Mouse (Mus musculus) MEL (cell line): ENCODE measurements around the gene Supt4a. TPM values are rescaled to one million over a fixed set of nuclear protein-coding genes. Genes with fewer than 3 reads are reported as not detected.
A peak's percentile ranks its signal among the peaks of the same experiment; 100 is the strongest.

ENCODE experiments used
- DNase-seq: peaks from one replicate; pipeline ENCODE4 v3.0.0; 2011; ENCODE audit warnings: low read depth, low spot score
- H3K27ac ChIP-seq: 2 replicates; pipeline ENCODE4 v1.5.1; 2012; ENCODE audit warnings: low read depth, mild to moderate bottlenecking, control low read depth, low read length, moderate library complexity; ENCODE audit not compliant: control insufficient read depth
- H3K27me3 ChIP-seq, 2 experiments: fragments of 150-350 bp in 1 of 2; sonication (generic) in 1 of 2; 2 replicates each; pipeline ENCODE4 v1.6.1; 2012; ENCODE audit warnings: low read length in 2 of 2, mild to moderate bottlenecking in 2 of 2, improper control_type of control experiment in 1 of 2, moderate library complexity in 1 of 2; ENCODE audit not compliant: insufficient read depth in 2 of 2, control insufficient read depth in 1 of 2
- H3K36me3 ChIP-seq, 2 experiments: 2 replicates each; pipeline ENCODE4 v1.6.1; 2012 to 2014; ENCODE audit warnings: low read length in 2 of 2, improper control_type of control experiment in 1 of 2, inconsistent platforms in 1 of 2, mild to moderate bottlenecking in 1 of 2; ENCODE audit not compliant: insufficient read depth in 2 of 2, control insufficient read depth in 1 of 2
- H3K4me1 ChIP-seq, 2 experiments: fragments of 150-350 bp in 1 of 2; sonication (generic) in 1 of 2; 2 replicates each; pipeline ENCODE4 v1.6.1; 2012; ENCODE audit warnings: low read length in 2 of 2, improper control_type of control experiment in 1 of 2, mild to moderate bottlenecking in 1 of 2; ENCODE audit not compliant: insufficient read depth in 2 of 2, control insufficient read depth in 1 of 2
- H3K4me3 ChIP-seq, 2 experiments: fragments of 150-350 bp in 1 of 2; sonication (generic) in 1 of 2; 2 replicates each; pipeline ENCODE4 v1.5.1; 2012; ENCODE audit warnings: low read depth in 2 of 2, low read length in 2 of 2, mild to moderate bottlenecking in 2 of 2, moderate library complexity in 2 of 2, control low read depth in 1 of 2, improper control_type of control experiment in 1 of 2; ENCODE audit not compliant: control insufficient read depth in 1 of 2, insufficient read depth in 1 of 2
- H3K79me2 ChIP-seq: 2 replicates; pipeline ENCODE4 v1.6.1; 2012; ENCODE audit warnings: mild to moderate bottlenecking, low read length, moderate library complexity; ENCODE audit not compliant: control insufficient read depth, poor library complexity, insufficient read depth
- H3K9ac ChIP-seq: 2 replicates; pipeline ENCODE4 v1.6.1; 2012; ENCODE audit warnings: low read depth, mild to moderate bottlenecking, control low read depth, low read length, moderate library complexity; ENCODE audit not compliant: control insufficient read depth, poor library complexity, severe bottlenecking
- H3K9me3 ChIP-seq: fragments of 150-350 bp; sonication (generic); replicated peaks from 2 replicates; pipeline ENCODE4 v1.6.1; 2012; ENCODE audit warnings: mild to moderate bottlenecking, low read length, improper control_type of control experiment, moderate library complexity; ENCODE audit not compliant: insufficient read depth
- BHLHE40 ChIP-seq: IDR thresholded peaks from 2 replicates; pipeline ENCODE4 v1.6.1; 2012; ENCODE audit warnings: low read depth, mild to moderate bottlenecking, inconsistent platforms, low read length, improper control_type of control experiment, borderline replicate concordance
- CHD1 ChIP-seq: IDR thresholded peaks from 2 replicates; pipeline ENCODE4 v1.6.1; 2012; ENCODE audit warnings: low read depth, mild to moderate bottlenecking, inconsistent platforms, low read length, improper control_type of control experiment
- CHD2 ChIP-seq: IDR thresholded peaks from 2 replicates; pipeline ENCODE4 v1.6.1; 2011; ENCODE audit warnings: low read length, improper control_type of control experiment
- CTCF ChIP-seq, 3 experiments: IDR thresholded peaks in 2 of 3; conservative IDR thresholded peaks in 1 of 3; 2 replicates each; pipeline ENCODE4 v1.5.1; 2011 to 2012; ENCODE audit warnings: low read length in 3 of 3, low read depth in 2 of 3, mild to moderate bottlenecking in 2 of 3, improper control_type of control experiment in 1 of 3, inconsistent platforms in 1 of 3, mixed read lengths in 1 of 3, moderate library complexity in 1 of 3; ENCODE audit not compliant: control insufficient read depth in 1 of 3, insufficient read depth in 1 of 3, poor library complexity in 1 of 3, severe bottlenecking in 1 of 3
- ELF1 ChIP-seq: IDR thresholded peaks from 2 replicates; pipeline ENCODE4 v1.6.1; 2014; ENCODE audit warnings: low read depth, mild to moderate bottlenecking, inconsistent platforms, low read length, improper control_type of control experiment, moderate library complexity
- EP300 ChIP-seq, 2 experiments: IDR thresholded peaks; 2 replicates each; pipeline ENCODE4 v1.6.1; 2011; ENCODE audit warnings: improper control_type of control experiment in 2 of 2, low read length in 2 of 2, low read depth in 1 of 2, mild to moderate bottlenecking in 1 of 2
- ETS1 ChIP-seq: IDR thresholded peaks from 2 replicates; pipeline ENCODE4 v1.6.1; 2012; ENCODE audit warnings: low read depth, mild to moderate bottlenecking, inconsistent platforms, low read length, improper control_type of control experiment, moderate library complexity
- GABPA ChIP-seq: IDR thresholded peaks from 2 replicates; pipeline ENCODE4 v1.6.1; 2012; ENCODE audit warnings: low read depth, mild to moderate bottlenecking, inconsistent platforms, low read length, improper control_type of control experiment, moderate library complexity
- HCFC1 ChIP-seq: IDR thresholded peaks from 2 replicates; pipeline ENCODE4 v1.6.1; 2012; ENCODE audit warnings: low read depth, mild to moderate bottlenecking, inconsistent platforms, low read length, improper control_type of control experiment, moderate library complexity
- KAT2A ChIP-seq: conservative IDR thresholded peaks from 2 replicates; pipeline ENCODE4 v1.6.1; 2012; ENCODE audit warnings: low read depth, low read length, improper control_type of control experiment, inconsistent platforms
- MAX ChIP-seq: IDR thresholded peaks from 2 replicates; pipeline ENCODE4 v1.6.1; 2011; ENCODE audit warnings: low read length, improper control_type of control experiment
- MAZ ChIP-seq: IDR thresholded peaks from 2 replicates; pipeline ENCODE4 v1.6.1; 2012; ENCODE audit warnings: low read depth, mild to moderate bottlenecking, inconsistent platforms, low read length, improper control_type of control experiment
- MXI1 ChIP-seq: IDR thresholded peaks from 2 replicates; pipeline ENCODE4 v1.6.1; 2011; ENCODE audit warnings: mild to moderate bottlenecking, low read depth, low read length, improper control_type of control experiment
- MYB ChIP-seq: IDR thresholded peaks from 2 replicates; pipeline ENCODE4 v1.6.1; 2011; ENCODE audit warnings: mild to moderate bottlenecking, low read depth, low read length, improper control_type of control experiment
- MYC ChIP-seq: IDR thresholded peaks from 2 replicates; pipeline ENCODE4 v1.6.1; 2011; ENCODE audit warnings: low read depth, mild to moderate bottlenecking, low read length, improper control_type of control experiment, moderate library complexity
- NELFE ChIP-seq: IDR thresholded peaks from 2 replicates; pipeline ENCODE4 v1.6.1; 2011; ENCODE audit warnings: low read depth, low read length, improper control_type of control experiment
- NRF1 ChIP-seq: IDR thresholded peaks from 2 replicates; pipeline ENCODE4 v1.6.1; 2014; ENCODE audit warnings: low read depth, mild to moderate bottlenecking, inconsistent platforms, low read length, improper control_type of control experiment, moderate library complexity; ENCODE audit not compliant: poor library complexity, insufficient read depth, severe bottlenecking
- POLR2A ChIP-seq, 2 experiments: IDR thresholded peaks; 2 replicates each; pipeline ENCODE4 v1.6.1; 2011 to 2012; ENCODE audit warnings: low read length in 2 of 2, mild to moderate bottlenecking in 2 of 2, control low read depth in 1 of 2, improper control_type of control experiment in 1 of 2, low read depth in 1 of 2, moderate library complexity in 1 of 2; ENCODE audit not compliant: control insufficient read depth in 1 of 2, insufficient read depth in 1 of 2, poor library complexity in 1 of 2
- POLR2AphosphoS5 ChIP-seq: IDR thresholded peaks from 2 replicates; pipeline ENCODE4 v1.6.1; 2012; ENCODE audit warnings: low read depth, borderline replicate concordance, mild to moderate bottlenecking, inconsistent platforms, low read length, moderate library complexity, mixed read lengths
- RAD21 ChIP-seq: IDR thresholded peaks from 2 replicates; pipeline ENCODE4 v1.6.1; 2011; ENCODE audit warnings: mild to moderate bottlenecking, low read depth, low read length, improper control_type of control experiment
- RCOR1 ChIP-seq: IDR thresholded peaks from 2 replicates; pipeline ENCODE4 v1.6.1; 2012; ENCODE audit warnings: low read depth, mild to moderate bottlenecking, inconsistent platforms, low read length, improper control_type of control experiment
- SIN3A ChIP-seq: IDR thresholded peaks from 2 replicates; pipeline ENCODE4 v1.6.1; 2012; ENCODE audit warnings: low read length, improper control_type of control experiment, inconsistent platforms
- TAL1 ChIP-seq: IDR thresholded peaks from 2 replicates; pipeline ENCODE4 v1.6.1; 2012; ENCODE audit warnings: mild to moderate bottlenecking, inconsistent platforms, low read length, moderate library complexity, mixed read lengths
- TBP ChIP-seq: IDR thresholded peaks from 2 replicates; pipeline ENCODE4 v1.8.0; 2011; ENCODE audit warnings: low read depth, low read length, improper control_type of control experiment
- TCF12 ChIP-seq: IDR thresholded peaks from 2 replicates; pipeline ENCODE4 v1.6.1; 2014; ENCODE audit warnings: low read depth, mild to moderate bottlenecking, inconsistent platforms, low read length, improper control_type of control experiment, moderate library complexity
- UBTF ChIP-seq: IDR thresholded peaks from 2 replicates; pipeline ENCODE4 v1.6.1; 2012; ENCODE audit warnings: low read depth, mild to moderate bottlenecking, inconsistent platforms, low read length, improper control_type of control experiment, moderate library complexity, borderline replicate concordance; ENCODE audit not compliant: insufficient read depth
- USF1 ChIP-seq: IDR thresholded peaks from 2 replicates; pipeline ENCODE4 v1.6.1; 2014; ENCODE audit warnings: low read depth, mild to moderate bottlenecking, inconsistent platforms, low read length, improper control_type of control experiment, moderate library complexity
- ZKSCAN1 ChIP-seq: IDR thresholded peaks from 2 replicates; pipeline ENCODE4 v1.6.1; 2012; ENCODE audit warnings: low read depth, mild to moderate bottlenecking, inconsistent platforms, low read length, improper control_type of control experiment, moderate library complexity
- ZMIZ1 ChIP-seq: IDR thresholded peaks from 2 replicates; pipeline ENCODE4 v1.6.1; 2012; ENCODE audit warnings: low read depth, mild to moderate bottlenecking, inconsistent platforms, low read length, improper control_type of control experiment, moderate library complexity
- polyA plus RNA-seq, 2 experiments: library from polyadenylated mRNA; stranded (reverse) in 1 of 2; unstranded in 1 of 2; fragments of >175 nt in 1 of 2; fragments of >200 nt in 1 of 2; gene quantifications; 2 replicates each; pipeline versions ENCODE4 v1.2.1 to v1.2.4; 2012; ENCODE audit warnings: low replicate concordance in 2 of 2, low read depth in 1 of 2; ENCODE audit not compliant: insufficient read length in 2 of 2, insufficient read depth in 1 of 2, missing spikeins in 1 of 2
- total RNA-seq: library from RNA; depleted of rRNA; stranded (reverse); fragments of 300-350 nt; gene quantifications from 2 replicates; pipeline ENCODE4 v1.2.3, GENCODE M21; 2012

Gene Supt4a
- total and polyA plus RNA-seq, 3 experiments = 223 to 332 TPM; not detected in 1

DNA sequence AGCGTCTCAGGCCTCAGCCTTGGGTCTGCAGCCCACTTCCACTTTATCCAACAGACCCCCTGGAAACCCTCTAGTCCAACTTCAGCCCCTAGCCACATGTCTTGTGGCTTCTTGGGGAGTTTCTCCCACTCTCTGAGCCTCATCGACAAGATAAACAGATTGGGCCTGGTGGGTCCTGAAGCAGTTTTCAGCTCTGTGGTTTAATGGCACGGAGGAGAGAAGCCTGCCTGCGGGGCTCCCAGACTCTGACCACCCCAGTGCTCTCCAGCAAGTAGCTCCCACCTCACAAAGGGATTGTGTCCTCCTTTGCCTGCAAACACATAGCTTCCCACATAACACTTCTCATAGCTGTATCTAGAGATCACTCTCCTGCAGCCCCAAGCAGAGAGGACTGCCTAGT lies 9.9 kb upstream of the Supt4a start:
- H3K9ac ChIP-seq = peak overlapping the region; percentile 74
- no peak overlapping the region for H3K4me3 ChIP-seq
- peak; percentile 12; the same call in 1 of the 2 replicates for TF ChIP-seq RCOR1
- no peak for TF ChIP-seq ELF1
- no peak for TF ChIP-seq CHD1
- no peak; the same call in 1 of the 2 replicates for TF ChIP-seq TCF12
- no peak for TF ChIP-seq ZMIZ1
- TF ChIP-seq HCFC1 = no peak
- no peak for TF ChIP-seq KAT2A
- TF ChIP-seq POLR2A (IDR thresholded peaks at IDR 0.05; ENCODE audit: control insufficient read depth in 1 of 2, insufficient read depth in 1 of 2, low read depth in 1 of 2, low read length in 2 of 2, poor library complexity in 1 of 2) = no peak
- peak; percentile 39; the same call in 1 of the 2 replicates for TF ChIP-seq MAX
- TF ChIP-seq RAD21 = no peak
- TF ChIP-seq UBTF = no peak
- no peak for TF ChIP-seq BHLHE40
- TF ChIP-seq ZKSCAN1 = no peak
- no peak for TF ChIP-seq MXI1
- TF ChIP-seq POLR2AphosphoS5 = no peak
- no peak for TF ChIP-seq SIN3A
- no peak for TF ChIP-seq CHD2
- TF ChIP-seq MYB = no peak
- no peak for TF ChIP-seq MYC
- TF ChIP-seq USF1 = no peak
- no peak for TF ChIP-seq MAZ
- peak; percentile 28; the same call in 1 of the 2 replicates for TF ChIP-seq ETS1
- peak; percentile 38; the same call in 1 of the 2 replicates for TF ChIP-seq TBP
- no peak for TF ChIP-seq GABPA
- TF ChIP-seq CTCF (IDR thresholded peaks at IDR 0.05 in 2 of 3, conservative IDR thresholded peaks at IDR 0.05 in 1 of 3; ENCODE audit: control insufficient read depth in 1 of 3, insufficient read depth in 1 of 3, low read depth in 2 of 3, low read length in 3 of 3, poor library complexity in 1 of 3, severe bottlenecking in 1 of 3) = no peak
- 0 out of 4 replicates have a peak, but pooled peaks of 1 of the 2 experiments have one; percentile 6 for TF ChIP-seq EP300 (IDR thresholded peaks at IDR 0.05; ENCODE audit: low read depth in 1 of 2, low read length in 2 of 2)
- TF ChIP-seq NELFE = no peak
- TF ChIP-seq TAL1 = peak; percentile 52
- TF ChIP-seq NRF1 = no peak
- H3K9me3 ChIP-seq = no peaks in the 10 kb centered on the region
- DNase-seq = peak; percentile 60
- H3K27ac ChIP-seq = peak overlapping the region; percentile 98
- H3K36me3 ChIP-seq = peaks cover 0 to 57% of the 10 kb centered on the region in 2 experiments; a peak in 2 of 4 replicates
- H3K79me2 ChIP-seq = peaks cover 41% of the 10 kb centered on the region
- no peaks in the 10 kb centered on the region for H3K27me3 ChIP-seq
- H3K4me1 ChIP-seq = peaks cover 39 to 70% of the 10 kb centered on the region in 2 experiments
